Mouse (Mus musculus): ENCODE results near the gene Gm44965.
"Not testable (repeated sequence)": the region's sequence is repeated elsewhere in the genome, so short reads cannot be mapped to it uniquely, and the experiment has no call there.

Gm44965 gene

GRCm38 (mm10) chr6:48581257-48581656, 12.5 kb upstream of the Gm44965 start:
- no peak for DNase-seq

- DNase-seq = no peak
Measured at GRCm38 (mm10) chr6:48582037-48582436, 11.7 kb upstream of the Gm44965 start.

- DNase-seq = no peak
Measured at GRCm38 (mm10) chr6:48589194-48589750, 4.5 kb upstream of the Gm44965 start, which contains the start of gene Gm45021. Gene Gm45021 (plus strand): TSS chr6:48589610.

- no peak for DNase-seq
Measured at GRCm38 (mm10) chr6:48591221-48591845, 2.4 kb upstream of the Gm44965 start.

- no peak for DNase-seq
Measured at GRCm38 (mm10) chr6:48591871-48592270, 1.9 kb upstream of the Gm44965 start.

GRCm38 (mm10) chr6:48594043-48594738, 450 bp downstream of the Gm44965 start:
- DNase-seq = no peak

GRCm38 (mm10) chr6:48595278-48595677, 1.5 kb downstream of the Gm44965 start:
- no peak for DNase-seq

- DNase-seq = no peak
Measured at GRCm38 (mm10) chr6:48596545-48597232, 2.9 kb downstream of the Gm44965 start.

GRCm38 (mm10) chr6:48597233-48597625, 3.5 kb downstream of the Gm44965 start:
- no peak for DNase-seq

- no peak for DNase-seq
Measured at GRCm38 (mm10) chr6:48600594-48600993, 6.9 kb downstream of the Gm44965 start.

- peak; percentile 96 for DNase-seq
Measured at GRCm38 (mm10) chr6:48601271-48602079, 7.7 kb downstream of the Gm44965 start, which contains the start of gene Zfp775. Gene Zfp775 (plus strand): TSS chr6:48602063.

- DNase-seq = no peak
Measured at GRCm38 (mm10) chr6:48602080-48602741, 8.5 kb downstream of the Gm44965 start.

- no peak for DNase-seq
Measured at GRCm38 (mm10) chr6:48608124-48608523, 14.4 kb downstream of the Gm44965 start.

GRCm38 (mm10) chr6:48609512-48609911, 15.8 kb downstream of the Gm44965 start:
- no peak for DNase-seq

GRCm38 (mm10) chr6:48610657-48611056, 16.9 kb downstream of the Gm44965 start:
- no peak for DNase-seq

GRCm38 (mm10) chr6:48613464-48613863, 19.7 kb downstream of the Gm44965 start:
- no peak for DNase-seq

GRCm38 (mm10) chr6:48614756-48615155, 21.0 kb downstream of the Gm44965 start:
- no peak for DNase-seq

- DNase-seq = no peak
Measured at GRCm38 (mm10) chr6:48620031-48620430, 26.3 kb downstream of the Gm44965 start.

- DNase-seq = not testable (repeated sequence)
Measured at GRCm38 (mm10) chr6:48622186-48622843, 28.6 kb downstream of the Gm44965 start.

GRCm38 (mm10) chr6:48623460-48623859, 29.7 kb downstream of the Gm44965 start:
- no peak for DNase-seq

GRCm38 (mm10) chr6:48626464-48626863, 32.7 kb downstream of the Gm44965 start, which contains the start of gene AI854703:
Gene AI854703 (plus strand): TSS chr6:48626764.
- DNase-seq = no peak
